Mouse (Mus musculus) frontal cortex, postnatal 10 days (tissue): ENCODE measurements around the gene Hoxd11.
A peak's percentile ranks its signal among the peaks of the same experiment; 100 is the strongest.

Experiments used
- DNase-seq, 2 experiments: peaks; one replicate each; pipeline ENCODE4 v3.0.0; 2022; ENCODE audit warnings: low spot score in 2 of 2, mixed read lengths in 1 of 2

The Hoxd11 gene

DNA sequence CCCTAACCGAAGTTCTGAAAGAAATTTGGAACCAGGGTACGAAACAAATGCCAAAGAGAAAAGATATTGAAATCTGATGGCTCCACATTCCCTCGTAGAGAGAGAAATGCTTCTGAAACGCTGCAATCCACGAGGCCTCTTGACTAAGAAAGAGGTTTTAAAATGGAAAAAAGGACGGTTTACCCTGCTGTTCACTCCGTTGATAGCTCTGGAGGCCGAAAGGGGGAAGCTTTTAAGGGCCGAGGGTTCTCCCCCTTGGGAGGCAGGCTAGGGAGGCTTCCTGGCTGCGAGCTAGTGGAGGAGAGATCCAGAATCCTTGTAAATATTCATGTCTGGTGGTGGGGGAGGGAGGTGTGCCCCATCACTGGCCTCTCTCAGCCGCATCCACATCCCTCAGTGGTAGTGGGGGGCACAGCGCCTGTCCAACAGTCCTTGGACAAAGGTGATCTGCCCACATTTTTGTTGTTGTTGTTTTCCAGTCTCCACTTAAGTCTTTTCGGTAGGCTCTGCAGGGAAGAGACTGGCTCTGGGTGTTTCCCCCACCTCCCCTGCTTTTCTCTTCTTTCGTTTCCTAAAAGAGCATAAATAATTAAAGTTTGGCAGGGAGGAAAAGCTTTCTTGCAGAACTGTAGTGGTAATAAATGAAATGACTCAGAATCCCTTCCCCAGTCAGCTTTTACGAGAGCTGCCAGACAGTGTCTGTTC is at the start of gene Hoxd11:
TSS of gene Hoxd11 (plus strand) at position 667 of the 705 bp plus-strand sequence.
- no peak for DNase-seq

DNA sequence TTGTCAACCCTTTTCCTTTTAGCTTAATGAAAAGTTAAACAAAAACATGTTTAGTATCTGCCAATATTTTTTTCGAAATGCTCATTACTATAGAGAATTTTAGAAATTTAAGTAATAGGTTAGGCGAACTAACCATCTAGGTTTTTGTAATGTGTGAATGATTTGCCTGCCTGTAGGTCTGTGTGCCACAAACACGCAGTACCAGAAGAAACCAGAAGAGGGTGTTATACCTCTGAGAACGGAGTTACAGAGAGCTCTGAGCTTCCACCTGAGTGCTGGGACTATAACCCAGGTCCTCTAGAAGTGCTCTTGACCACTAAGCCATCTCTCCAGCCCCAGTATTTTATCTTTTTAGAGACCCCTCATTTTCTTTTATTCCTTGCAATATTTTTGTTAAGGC is 43.9 kb upstream of the Hoxd11 start:
- DNase-seq: no peak

DNA sequence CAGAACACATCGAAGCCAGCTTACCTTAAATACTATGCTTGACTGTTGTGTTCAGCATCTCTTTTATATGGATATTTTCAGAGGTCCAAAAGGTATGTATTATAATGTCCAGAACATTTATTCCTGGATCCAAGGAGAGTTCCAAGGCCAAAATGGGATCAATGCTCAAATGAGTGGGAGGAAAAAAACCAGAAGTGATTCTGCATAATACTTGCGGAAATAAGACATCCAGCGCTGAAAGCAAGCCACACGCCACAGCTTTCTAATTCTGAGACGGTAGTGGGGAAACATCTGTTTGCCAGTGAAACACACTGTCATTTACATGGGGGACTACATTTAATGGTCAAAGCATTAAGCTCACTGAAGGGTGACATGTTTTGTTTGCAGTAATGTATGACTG is 36.9 kb upstream of the Hoxd11 start:
- DNase-seq: no peak

DNA sequence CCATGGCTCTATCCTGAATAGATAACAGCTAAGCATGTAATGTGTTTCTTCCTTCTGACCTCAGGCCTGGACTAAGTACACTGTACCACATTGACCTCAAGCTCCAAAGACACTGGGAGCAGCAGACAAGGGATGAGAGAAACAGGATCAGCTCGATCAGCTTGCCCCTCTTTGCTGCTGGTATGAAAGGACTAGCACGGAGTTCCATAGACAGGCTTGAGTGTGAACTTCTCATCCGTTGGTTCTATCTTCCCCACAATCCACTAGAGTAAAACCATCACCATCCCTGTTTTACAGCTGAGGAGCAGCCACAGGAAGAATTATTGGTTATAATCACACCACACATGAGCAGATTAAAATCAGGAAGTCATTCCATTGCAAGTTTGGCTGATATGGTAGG is 33.7 kb upstream of the Hoxd11 start:
- no peak for DNase-seq

DNA sequence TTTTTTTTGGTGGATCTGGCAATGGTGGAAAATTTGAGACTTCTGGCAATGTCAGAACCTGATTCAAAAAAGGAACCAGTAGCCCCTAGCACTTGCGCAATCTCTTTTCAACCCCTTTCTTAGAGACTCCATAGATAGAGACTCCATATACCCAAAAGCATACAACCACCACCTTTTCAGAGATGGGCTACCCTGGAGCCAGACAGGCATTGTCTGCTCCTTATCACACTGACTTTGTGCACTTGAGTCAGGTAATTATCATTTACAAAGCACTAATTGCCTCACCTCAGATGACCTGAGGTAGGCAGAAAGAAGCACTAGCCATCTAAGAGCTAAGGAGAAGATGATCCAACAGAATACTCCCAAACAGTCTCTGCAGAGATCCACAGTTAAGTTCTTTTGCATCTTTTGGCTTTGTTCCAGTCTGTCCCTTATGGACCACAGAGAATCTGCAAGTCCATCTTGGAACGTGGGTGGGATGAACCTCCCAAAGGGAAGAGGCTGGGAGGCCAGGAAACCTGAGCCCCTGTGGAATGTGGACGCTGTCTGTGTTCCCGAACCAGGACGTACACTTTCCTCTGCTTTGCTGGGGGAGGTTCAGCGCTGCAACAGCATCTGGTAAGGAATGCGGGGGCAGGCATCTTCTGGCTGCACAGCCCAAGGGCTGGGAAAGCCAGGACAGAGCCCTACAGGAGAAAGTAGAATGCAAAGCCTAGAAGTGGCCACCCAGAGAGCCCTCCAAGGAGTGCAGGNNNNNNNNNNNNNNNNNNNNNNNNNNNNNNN is 32.1 kb upstream of the Hoxd11 start:
- no peak for DNase-seq

DNA sequence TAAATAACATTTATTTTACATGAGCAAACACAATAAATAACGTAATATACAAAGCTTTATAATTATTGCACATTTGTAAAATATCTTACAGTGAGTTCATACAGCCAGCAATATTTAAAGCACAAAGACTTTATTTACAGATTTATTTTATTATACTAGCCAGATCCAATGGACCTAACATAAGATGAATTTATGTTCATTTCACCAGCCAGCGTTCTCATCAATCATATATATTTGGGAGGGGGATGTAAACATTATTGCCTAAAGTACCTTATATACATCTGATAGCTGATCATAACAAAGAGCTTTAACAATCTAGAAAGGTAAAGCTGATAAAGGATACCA is 26.4 kb upstream of the Hoxd11 start:
- DNase-seq: no peak

DNA sequence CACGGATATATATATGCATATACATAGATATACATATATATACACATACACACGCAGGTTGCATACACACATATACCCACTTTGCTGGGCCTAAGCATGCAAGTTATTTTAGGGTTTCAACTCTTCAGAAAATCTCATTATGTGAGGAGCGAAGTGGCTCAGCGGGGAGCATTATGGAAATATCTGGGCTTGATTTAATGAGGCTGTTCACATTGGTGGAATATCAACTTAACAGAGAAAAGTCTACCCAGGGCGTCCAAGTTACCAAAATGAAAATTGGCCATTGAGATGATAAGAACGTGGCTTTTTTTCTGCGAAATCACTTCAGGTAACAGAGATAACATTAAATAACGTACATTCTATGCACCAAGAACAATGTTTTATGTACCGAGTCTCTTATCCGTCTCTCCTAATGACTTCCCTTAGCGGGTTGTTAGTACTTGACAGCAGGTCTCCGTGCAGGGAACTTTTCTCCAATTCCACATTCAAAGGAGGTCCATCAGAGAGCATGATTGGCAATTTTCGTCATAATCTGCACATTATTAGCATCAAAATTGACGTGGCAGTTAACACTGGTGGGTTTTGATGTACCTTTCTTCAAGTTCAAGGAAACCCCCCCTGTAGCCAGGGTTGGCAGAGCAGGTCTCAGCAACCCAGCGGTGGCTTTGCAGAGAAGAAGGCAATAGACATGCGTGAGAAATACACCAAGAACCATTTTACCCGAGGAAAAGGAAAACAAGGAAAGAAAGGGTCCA is 25.4 kb upstream of the Hoxd11 start:
- no peak for DNase-seq

DNA sequence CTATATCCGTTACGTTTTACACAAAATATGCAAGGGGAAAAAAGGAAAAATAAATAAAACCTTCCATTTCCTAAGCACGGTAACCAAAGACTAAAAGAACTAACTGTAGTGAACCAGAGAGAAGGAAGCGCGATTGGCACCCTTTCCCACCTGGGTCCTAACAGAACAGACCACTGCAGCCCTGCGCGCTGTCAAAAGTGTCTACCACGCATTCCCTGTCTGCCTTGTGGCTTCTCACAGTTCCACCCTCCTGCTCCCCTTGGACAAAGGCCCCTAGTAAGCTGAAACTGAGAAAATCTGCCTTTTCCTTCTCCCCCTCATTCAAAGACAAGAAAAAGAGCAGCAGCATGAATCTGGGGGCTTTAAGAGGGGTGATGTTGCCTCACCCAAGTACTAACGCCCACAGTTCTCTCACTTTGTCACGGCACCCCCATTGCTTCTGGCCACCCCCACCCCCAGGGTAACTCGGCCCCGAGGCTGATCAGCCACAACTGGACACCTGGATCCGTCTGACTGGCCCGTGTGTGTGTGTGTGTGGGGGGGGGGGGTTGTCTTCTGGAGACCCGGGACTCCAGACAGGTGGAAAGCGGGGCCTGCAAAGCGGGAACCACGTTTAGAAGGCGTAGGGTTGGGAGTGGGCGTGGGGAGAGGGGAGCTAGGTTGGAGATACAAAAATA is 24.5 kb upstream of the Hoxd11 start:
- no peak for DNase-seq

DNA sequence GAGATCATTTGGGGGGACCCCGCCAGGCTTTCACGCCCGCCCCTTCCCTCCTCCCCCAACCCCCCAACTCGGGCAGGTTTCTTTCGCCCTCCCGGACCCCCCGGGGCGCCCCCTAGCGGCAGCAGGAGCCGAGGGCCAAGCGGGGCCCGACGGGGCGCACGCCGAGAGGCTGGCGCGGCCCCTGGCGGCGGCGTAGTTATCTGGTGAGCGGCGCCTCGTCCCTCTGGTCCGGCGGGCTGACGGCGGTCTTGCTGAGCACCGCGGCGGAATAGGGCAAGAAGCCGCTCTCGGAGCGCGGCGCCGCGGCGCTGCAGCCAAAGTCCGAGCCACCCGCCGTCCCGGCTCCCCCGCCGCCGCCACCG is 24.0 kb upstream of the Hoxd11 start:
- DNase-seq: no peak

DNA sequence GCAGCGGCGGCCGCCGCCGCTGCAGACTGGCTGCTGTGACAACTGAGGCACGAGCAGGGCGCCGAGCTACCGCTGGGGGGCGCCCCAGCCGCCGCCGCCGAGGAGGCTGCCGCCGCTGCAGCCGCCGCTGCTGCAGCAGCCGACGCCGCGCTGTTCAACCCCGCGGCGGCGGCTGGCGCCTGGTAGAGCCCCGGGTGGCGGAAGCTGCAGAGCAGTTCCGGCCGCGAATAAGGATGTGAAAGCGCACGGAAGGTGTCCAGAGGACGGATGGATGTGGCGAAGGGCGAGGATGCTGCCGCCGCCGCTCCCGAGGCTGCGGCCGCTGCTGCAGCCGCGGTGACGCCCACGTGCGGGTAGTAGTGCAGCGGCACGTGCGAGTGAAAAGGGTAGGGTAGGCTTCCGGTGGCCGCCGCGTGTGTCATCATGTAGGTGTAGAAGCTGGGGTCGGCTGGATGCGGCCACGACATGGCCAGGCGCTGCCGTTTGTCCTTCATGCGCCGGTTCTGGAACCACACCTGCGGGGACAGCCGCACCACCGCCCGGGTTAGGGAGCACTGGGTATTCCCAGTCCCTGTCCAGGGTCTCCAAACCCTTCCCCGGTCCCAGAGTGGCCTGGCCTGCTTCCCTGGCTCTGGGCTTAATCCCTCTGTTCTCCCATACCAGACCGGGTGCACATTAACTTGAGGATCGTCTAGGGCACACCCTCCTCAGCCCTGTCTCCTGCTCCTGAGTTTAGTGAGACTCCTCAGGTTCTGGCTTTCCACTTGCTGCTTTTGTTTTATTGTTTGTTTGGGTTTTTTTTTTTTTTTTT is 23.3 kb upstream of the Hoxd11 start:
- no peak for DNase-seq

DNA sequence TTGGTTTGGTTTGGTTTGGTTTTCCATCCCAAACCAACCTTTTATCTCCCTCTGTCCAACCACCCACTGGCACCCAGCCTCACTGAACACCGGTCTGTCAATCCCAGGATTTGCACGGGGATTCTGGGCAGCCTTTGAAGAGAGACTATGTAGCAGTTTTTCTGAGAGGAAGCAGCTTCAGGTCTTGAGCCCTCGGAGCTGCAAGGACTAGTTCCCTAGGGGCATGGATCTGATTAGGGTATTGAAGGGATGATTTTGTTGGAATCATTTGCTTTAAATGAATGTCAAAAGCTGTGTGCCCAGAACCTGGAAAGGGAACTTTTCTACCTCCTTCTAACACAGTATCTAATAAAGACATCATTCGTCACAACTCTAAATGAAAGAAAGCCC is 22.7 kb upstream of the Hoxd11 start:
- no peak for DNase-seq

DNA sequence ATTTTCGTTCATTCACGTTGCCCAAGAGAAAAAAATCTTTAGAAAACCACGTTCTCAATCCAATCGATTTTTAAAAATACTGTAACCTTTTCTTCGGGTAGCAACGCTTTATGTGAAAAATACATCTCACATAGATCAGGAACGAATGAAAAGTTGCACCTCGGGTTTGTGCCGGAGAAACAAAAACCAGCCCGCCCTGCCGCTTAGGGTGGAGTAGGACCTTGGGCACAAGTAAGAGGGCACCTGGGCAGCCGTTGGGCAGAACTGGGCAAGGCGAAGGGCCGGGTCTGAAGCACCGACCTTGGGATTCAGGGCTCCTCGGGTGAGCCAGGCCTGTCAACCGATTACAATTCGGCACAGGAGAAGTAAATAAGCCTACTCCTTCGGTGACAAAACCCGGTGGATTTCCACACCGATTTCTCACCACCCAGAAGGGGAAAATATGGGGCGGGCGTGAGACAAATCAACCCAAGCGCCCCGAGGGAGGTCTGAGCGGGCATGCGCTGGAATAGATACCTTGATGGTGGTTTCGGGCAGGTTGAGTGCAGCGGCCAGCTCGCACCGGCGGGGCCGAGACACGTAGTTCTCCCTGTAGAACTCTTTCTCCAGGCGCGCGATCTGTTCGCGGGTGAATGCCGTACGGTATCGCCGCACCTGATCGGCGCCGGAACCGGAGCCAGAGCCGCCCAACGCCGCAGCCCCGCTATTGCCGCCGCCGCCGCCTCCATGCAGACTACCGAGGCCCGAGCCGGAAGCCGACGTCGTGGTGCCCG is 21.9 kb upstream of the Hoxd11 start:
- DNase-seq: no peak

DNA sequence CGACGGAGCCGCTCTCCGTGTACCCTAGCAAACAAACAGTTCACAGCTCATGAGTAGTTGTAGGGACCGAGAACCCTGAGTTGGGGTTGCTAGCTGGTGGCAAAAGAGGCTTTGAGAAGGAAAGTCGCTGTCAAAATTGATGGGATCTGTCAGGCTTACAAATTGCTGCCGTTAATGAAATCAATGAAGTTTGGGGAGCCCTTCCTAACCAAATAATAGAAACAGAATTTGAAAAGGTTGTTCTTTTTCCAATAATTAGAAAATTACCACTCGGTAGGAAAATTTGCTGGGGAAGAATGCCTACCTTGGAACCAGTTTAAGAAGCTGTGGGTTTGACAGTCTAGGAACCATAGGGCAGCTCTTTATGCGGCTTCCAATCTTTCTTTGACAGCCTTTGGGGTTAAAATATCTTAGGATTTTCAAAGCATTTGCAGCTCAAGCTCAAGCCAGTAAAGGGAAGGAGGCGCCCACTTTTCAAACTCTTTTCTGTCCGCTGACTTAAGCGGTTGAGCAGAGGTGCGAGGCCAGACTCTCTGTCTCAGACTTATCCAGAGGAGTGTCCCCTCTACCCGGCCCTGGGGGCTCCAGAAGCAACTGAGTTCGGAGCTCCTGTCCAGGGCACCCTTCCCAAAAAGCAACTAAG is 21.2 kb upstream of the Hoxd11 start:
- DNase-seq: no peak

DNA sequence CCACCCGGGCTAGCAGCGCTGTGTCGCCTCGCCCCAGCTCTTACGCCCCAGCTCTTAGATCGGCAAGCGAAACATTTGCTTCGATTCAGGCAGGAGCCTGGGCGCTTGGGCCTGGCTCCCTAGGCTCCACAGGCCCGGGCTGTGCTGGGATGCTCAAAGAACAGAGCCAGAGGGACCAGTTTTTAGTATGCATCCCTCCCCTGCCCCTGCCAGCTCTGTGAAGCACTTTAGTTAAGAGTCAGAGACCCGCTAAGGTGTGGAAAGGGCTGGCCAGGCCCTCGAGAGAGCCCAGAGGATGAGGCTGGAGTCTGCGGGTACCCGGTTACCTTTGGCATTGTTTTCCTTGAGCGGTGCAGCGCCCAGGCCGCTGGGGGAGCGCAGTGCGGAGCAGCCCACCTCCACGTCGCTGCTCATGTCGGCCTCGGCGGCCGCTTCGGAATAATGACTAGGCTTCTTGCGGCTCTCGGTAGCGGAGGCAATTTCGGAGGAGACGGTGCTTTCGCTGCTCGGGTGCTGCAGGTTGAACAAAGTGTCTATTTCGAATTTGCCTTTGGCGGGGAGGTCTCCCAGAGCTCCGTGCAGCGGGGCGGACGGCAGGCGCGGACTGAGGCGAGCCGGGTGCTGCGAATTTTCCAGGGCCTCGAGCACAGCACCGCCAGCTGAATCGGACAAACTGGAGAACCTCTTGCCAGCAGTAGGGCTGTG is 20.5 kb upstream of the Hoxd11 start:
- DNase-seq: no peak

DNA sequence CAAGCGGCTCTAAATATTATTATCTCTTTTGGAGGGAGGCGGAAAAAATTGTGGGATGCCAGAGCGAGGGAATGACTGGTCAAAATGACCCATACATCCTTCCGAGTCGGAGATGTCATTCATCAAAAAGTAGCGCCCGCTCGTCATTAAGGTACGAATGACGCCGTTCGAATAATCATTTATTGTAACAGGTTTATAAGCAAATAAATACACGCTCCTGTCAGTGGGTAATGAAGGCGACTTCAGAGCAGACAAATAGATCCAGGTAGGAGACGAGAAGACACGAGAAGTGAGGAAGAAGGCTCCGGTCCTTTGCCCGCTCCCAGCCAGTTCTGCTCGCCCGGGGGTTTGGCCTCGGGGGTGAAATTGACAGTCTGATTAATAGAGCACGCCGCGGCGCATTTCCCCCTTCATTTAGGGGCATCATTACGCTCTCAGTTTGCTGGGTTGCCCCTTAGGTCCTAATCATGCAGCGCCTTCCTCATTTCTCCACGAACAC is 19.8 kb upstream of the Hoxd11 start, which contains the start of gene Evx2:
TSS of gene Evx2 (minus strand) at position 51 of the 499 bp plus-strand sequence.
- no peak for DNase-seq

DNA sequence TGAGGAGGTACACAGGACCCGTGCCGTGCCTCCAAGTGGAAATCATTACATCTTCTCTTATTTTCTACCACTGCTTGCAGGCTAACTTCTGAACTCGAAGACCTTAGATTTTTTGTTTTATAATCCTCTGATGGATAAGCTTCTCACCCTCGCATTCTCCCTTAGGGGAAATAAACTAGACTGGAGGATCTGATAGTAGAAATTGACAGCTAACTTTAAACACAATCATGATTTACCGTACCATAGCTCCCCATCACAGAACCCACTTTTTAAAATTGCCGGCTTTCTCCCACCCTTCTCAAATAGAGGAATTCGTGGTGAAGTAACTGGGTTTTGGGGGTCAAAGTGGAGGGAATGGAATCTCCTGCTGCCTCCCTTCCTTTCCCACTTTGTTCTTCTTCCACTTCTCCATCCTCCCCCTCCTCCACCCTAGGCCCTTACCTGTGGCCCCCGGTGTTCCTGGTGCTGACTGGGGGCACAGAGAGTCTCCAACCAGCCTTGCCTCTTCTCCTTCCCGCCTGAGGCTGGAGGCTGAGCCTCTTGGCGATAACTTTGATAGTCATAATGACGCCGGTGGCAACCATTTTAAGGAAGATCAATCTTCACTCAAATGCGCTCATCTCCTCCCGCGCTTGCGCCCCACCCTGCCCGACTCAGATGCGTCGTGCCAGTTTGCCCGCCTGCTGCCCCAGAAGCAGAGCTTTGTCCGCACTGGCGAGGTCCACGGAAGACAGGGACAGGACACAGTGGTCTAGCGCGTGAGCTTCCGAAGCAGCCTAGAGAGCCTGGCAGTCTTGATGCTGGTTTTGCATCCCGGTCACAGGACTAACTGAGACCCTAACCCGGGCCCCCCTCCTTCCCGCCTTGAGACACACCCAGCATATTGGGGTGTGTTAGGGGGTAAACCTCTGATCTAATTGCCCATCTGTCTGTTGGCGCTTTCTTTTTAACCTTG is 18.7 kb upstream of the Hoxd11 start:
- DNase-seq: no peak

DNA sequence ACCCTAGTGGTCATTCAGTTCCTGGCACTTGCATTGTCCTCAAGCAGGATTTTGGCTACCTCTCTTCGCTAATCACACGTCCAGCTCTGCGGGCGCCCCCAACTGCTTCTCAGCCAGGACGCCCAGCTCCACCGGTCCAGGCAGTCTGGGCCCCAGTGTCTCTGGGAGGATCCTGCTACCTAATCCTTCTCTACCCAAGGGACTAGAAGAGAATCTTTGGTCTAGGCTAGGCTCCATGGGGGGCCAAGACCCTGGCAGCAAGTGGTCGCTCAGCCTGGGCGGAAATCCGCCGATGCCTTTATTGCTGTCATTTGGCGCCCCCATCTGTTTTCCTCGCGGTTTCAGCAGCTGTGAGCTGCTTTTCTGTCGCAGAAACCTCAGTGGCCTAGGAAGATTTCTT is 17.7 kb upstream of the Hoxd11 start:
- DNase-seq: peak in 1 of 2 experiments; percentile 42

DNA sequence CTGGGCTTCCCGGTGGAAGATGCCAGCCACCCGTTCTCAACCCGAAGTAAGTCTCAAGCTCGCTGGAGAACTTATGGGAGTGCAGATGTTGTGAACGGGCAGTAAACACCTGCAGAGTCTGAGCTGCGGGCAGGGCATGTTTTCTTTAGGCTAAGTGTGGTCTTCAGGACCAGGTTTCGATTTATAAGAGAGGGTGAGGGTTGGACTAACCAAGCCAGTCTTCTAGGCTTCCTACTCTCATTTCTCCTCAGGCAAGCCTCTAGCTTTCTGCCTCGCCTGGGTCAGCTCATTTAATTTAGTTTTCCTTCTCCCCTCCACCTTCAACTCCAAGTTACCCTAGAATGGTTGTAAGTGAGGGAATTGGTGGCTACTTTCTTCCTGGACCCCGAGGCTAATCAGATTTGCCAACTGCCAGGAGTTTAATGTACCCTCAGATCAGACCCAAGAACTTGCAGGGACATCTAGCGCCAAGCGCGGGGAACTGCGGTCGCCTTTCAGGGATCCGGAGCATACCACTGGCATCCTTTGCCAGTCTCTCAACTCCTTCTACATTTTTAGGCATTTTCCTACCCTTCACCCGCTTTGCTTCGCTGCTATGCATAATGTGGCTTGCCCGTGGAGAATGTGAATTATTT is 15.9 kb upstream of the Hoxd11 start:
- DNase-seq: peak in 1 of 2 experiments; percentile 63
